Mouse (Mus musculus) heart, embryonic 12.5 days (tissue): ENCODE measurements around the gene Gm20388. TPM values are rescaled to one million over a fixed set of nuclear protein-coding genes. Genes with fewer than 3 reads are reported as not detected.

Experiments used
- ATAC-seq: fragments of 200-750 bp; cut with Nextera tagmentation; 2 replicates; pipeline ENCODE4 v1.8.0; 2017; ENCODE audit warnings: moderate TSS enrichment, moderate library complexity; ENCODE audit not compliant: insufficient number of reproducible peaks, low FRiP score
- H3K27ac ChIP-seq: fragments of 300-500 bp; sonication (generic); 2 replicates; pipeline ENCODE4 v1.5.1; 2016; ENCODE audit warnings: mild to moderate bottlenecking, moderate library complexity; ENCODE audit not compliant: poor library complexity, severe bottlenecking
- H3K27me3 ChIP-seq: fragments of 300-500 bp; sonication (generic); replicated peaks from 2 replicates; pipeline ENCODE4 v1.6.1; 2016; ENCODE audit warnings: mild to moderate bottlenecking, moderate library complexity
- H3K36me3 ChIP-seq: fragments of 300-500 bp; sonication (generic); 2 replicates; pipeline ENCODE4 v1.6.1; 2016; ENCODE audit warnings: mild to moderate bottlenecking, moderate library complexity
- H3K4me1 ChIP-seq: fragments of 300-500 bp; sonication (generic); replicated peaks from 2 replicates; pipeline ENCODE4 v1.6.1; 2016; ENCODE audit warnings: mild to moderate bottlenecking
- H3K4me2 ChIP-seq: fragments of 300-500 bp; sonication (generic); 2 replicates; pipeline ENCODE4 v1.6.1; 2016; ENCODE audit warnings: mild to moderate bottlenecking, moderate library complexity
- H3K4me3 ChIP-seq: fragments of 300-500 bp; sonication (generic); 2 replicates; pipeline ENCODE4 v1.5.1; 2016; ENCODE audit warnings: mild to moderate bottlenecking
- H3K9ac ChIP-seq: fragments of 300-500 bp; sonication (generic); 2 replicates; pipeline ENCODE4 v1.6.1; 2016; ENCODE audit warnings: mild to moderate bottlenecking, moderate library complexity
- H3K9me3 ChIP-seq: fragments of 300-500 bp; sonication (generic); replicated peaks from 2 replicates; pipeline ENCODE4 v1.6.1; 2016; ENCODE audit warnings: mild to moderate bottlenecking, moderate library complexity
- WGBS: fragments of 180-500 bp; shearing (Covaris S2); methylation state at CpG from one replicate; pipeline ENCODE4 v1.1.7; 2016; 5-methylcytosine and 5-hydroxymethylcytosine counted together
- polyA plus RNA-seq: library from polyadenylated mRNA; unstranded; fragments of >200 nt; fragmentation: Nextera tagmentation; extraction: Ambion mirVana; gene quantifications from 2 replicates; pipeline ENCODE4 v1.2.1, GENCODE M21; 2016

Gene Gm20388
- polyA plus RNA-seq, 1 experiment from 2014 or later: not detected

- Histone ChIP-seq H3K9ac (peak within 1 kb of the TSS; percentile 56), H3K36me3 (peaks cover 6% of the 10 kb centered on the region; the same call in 1 of the 2 replicates), H3K27me3 (peaks cover 47% of the 10 kb centered on the region), H3K27ac (no peak within 1 kb of the TSS), H3K4me2 (peak within 1 kb of the TSS; percentile 73), H3K4me1 (peaks cover 64% of the 10 kb centered on the region), H3K4me3 (peak within 1 kb of the TSS; percentile 40), H3K9me3 (no peaks in the 10 kb centered on the region)
- peak; percentile 62 for ATAC-seq
- WGBS: 6% methylated on average over 56 of the region's 56 CpGs
Observed at GRCm38 (mm10) chr8:122460524-122461472, 2550.2 kb downstream of the Gm20388 start, which contains the start of gene Snai3. TSS of gene Snai3 (minus strand) at chr8:122460733.

- peaks cover 13% of the 10 kb centered on the region for H3K36me3 ChIP-seq
- 64% methylated on average over 11 of the region's 11 CpGs for WGBS
- peaks cover 64% of the 10 kb centered on the region for H3K4me1 ChIP-seq
- no peak overlapping the region; the same call in 1 of the 2 replicates for H3K4me2 ChIP-seq
- H3K9me3 ChIP-seq: no peaks in the 10 kb centered on the region
- H3K4me3 ChIP-seq: no peak overlapping the region
- no peak overlapping the region for H3K9ac ChIP-seq
- no peak for ATAC-seq
- H3K27ac ChIP-seq: no peak overlapping the region
- H3K27me3 ChIP-seq: peaks cover 43% of the 10 kb centered on the region
Observed at GRCm38 (mm10) chr8:122461473-122462148, 2551.0 kb downstream of the Gm20388 start.

- WGBS: 60% methylated on average over 8 of the region's 8 CpGs
- no peak for ATAC-seq
- no peak overlapping the region for H3K27ac ChIP-seq
- no peak overlapping the region for H3K4me2 ChIP-seq
- no peak overlapping the region for H3K4me3 ChIP-seq
- H3K4me1 ChIP-seq: peaks cover 59% of the 10 kb centered on the region
- H3K9ac ChIP-seq: no peak overlapping the region
- peaks cover 41% of the 10 kb centered on the region for H3K27me3 ChIP-seq
- H3K36me3 ChIP-seq: peaks cover 22% of the 10 kb centered on the region
- H3K9me3 ChIP-seq: no peaks in the 10 kb centered on the region
Observed at GRCm38 (mm10) chr8:122462510-122462909, 2551.9 kb downstream of the Gm20388 start.

- 44% methylated on average over 12 of the region's 12 CpGs for WGBS
- no peaks in the 10 kb centered on the region for H3K9me3 ChIP-seq
- H3K27ac ChIP-seq: no peak overlapping the region
- H3K27me3 ChIP-seq: peaks cover 33% of the 10 kb centered on the region
- no peak overlapping the region for H3K9ac ChIP-seq
- H3K4me1 ChIP-seq: peaks cover 55% of the 10 kb centered on the region
- H3K4me2 ChIP-seq: no peak overlapping the region
- H3K4me3 ChIP-seq: no peak overlapping the region
- peaks cover 36% of the 10 kb centered on the region for H3K36me3 ChIP-seq
- ATAC-seq: no peak
Observed at GRCm38 (mm10) chr8:122463651-122464640, 2553.3 kb downstream of the Gm20388 start.

- Histone ChIP-seq H3K27ac (no peak overlapping the region), H3K27me3 (peaks cover 25% of the 10 kb centered on the region), H3K4me1 (peaks cover 50% of the 10 kb centered on the region), H3K9ac (no peak overlapping the region), H3K4me2 (no peak overlapping the region), H3K4me3 (no peak overlapping the region), H3K9me3 (no peaks in the 10 kb centered on the region), H3K36me3 (peaks cover 44% of the 10 kb centered on the region)
- WGBS: 55% methylated on average over 7 of the region's 7 CpGs
- no peak for ATAC-seq
Observed at GRCm38 (mm10) chr8:122464985-122465384, 2554.3 kb downstream of the Gm20388 start.

- H3K4me3 ChIP-seq: no peak overlapping the region
- H3K4me2 ChIP-seq: no peak overlapping the region
- no peak for ATAC-seq
- peaks cover 22% of the 10 kb centered on the region for H3K4me1 ChIP-seq
- H3K27ac ChIP-seq: no peak overlapping the region
- no peaks in the 10 kb centered on the region for H3K9me3 ChIP-seq
- H3K9ac ChIP-seq: no peak overlapping the region
- H3K27me3 ChIP-seq: no peaks in the 10 kb centered on the region
- H3K36me3 ChIP-seq: peaks cover 58% of the 10 kb centered on the region
- 87% methylated on average over 13 of the region's 13 CpGs for WGBS
Observed at GRCm38 (mm10) chr8:122467816-122468215, 2557.2 kb downstream of the Gm20388 start.

- Histone ChIP-seq H3K9me3 (no peaks in the 10 kb centered on the region), H3K4me1 (peaks cover 14% of the 10 kb centered on the region), H3K9ac (no peak overlapping the region), H3K27ac (no peak overlapping the region), H3K4me2 (no peak overlapping the region), H3K36me3 (peaks cover 70% of the 10 kb centered on the region), H3K4me3 (no peak overlapping the region), H3K27me3 (no peaks in the 10 kb centered on the region)
- 70% methylated on average over 6 of the region's 6 CpGs for WGBS
- no peak for ATAC-seq
Observed at GRCm38 (mm10) chr8:122469407-122469806, 2558.8 kb downstream of the Gm20388 start.

GRCm38 (mm10) chr8:122469965-122470364 is 2559.3 kb downstream of the Gm20388 start:
- H3K27me3 ChIP-seq: no peaks in the 10 kb centered on the region
- no peak overlapping the region for H3K4me3 ChIP-seq
- ATAC-seq: no peak
- peaks cover 15% of the 10 kb centered on the region for H3K4me1 ChIP-seq
- H3K9me3 ChIP-seq: no peaks in the 10 kb centered on the region
- H3K27ac ChIP-seq: no peak overlapping the region
- H3K9ac ChIP-seq: no peak overlapping the region
- WGBS: 85% methylated on average over 10 of the region's 10 CpGs
- H3K4me2 ChIP-seq: no peak overlapping the region
- H3K36me3 ChIP-seq: peaks cover 70% of the 10 kb centered on the region

- no peak overlapping the region for H3K4me3 ChIP-seq
- H3K9ac ChIP-seq: no peak overlapping the region
- H3K9me3 ChIP-seq: no peaks in the 10 kb centered on the region
- H3K27me3 ChIP-seq: no peaks in the 10 kb centered on the region
- WGBS: 80% methylated on average over 5 of the region's 5 CpGs
- no peak overlapping the region for H3K4me2 ChIP-seq
- no peak overlapping the region for H3K27ac ChIP-seq
- peaks cover 66% of the 10 kb centered on the region for H3K36me3 ChIP-seq
- H3K4me1 ChIP-seq: peaks cover 15% of the 10 kb centered on the region
- ATAC-seq: no peak
Observed at GRCm38 (mm10) chr8:122470691-122471090, 2560.1 kb downstream of the Gm20388 start.

- Histone ChIP-seq H3K4me2 (0 out of 2 replicates have a peak overlapping the region, but pooled peaks have one; percentile 90), H3K9me3 (no peaks in the 10 kb centered on the region), H3K27ac (no peak overlapping the region), H3K4me1 (peaks cover 24% of the 10 kb centered on the region), H3K9ac (no peak overlapping the region), H3K27me3 (no peaks in the 10 kb centered on the region), H3K4me3 (no peak overlapping the region), H3K36me3 (peaks cover 49% of the 10 kb centered on the region)
- ATAC-seq: no peak
- 84% methylated on average over 8 of the region's 8 CpGs for WGBS
Observed at GRCm38 (mm10) chr8:122473911-122474421, 2563.3 kb downstream of the Gm20388 start.
